Mouse (Mus musculus): Measurements from ENCODE around the gene Uncx.

GRCm38 (mm10) chr5:139493690-139494089, 49.6 kb upstream of the Uncx start:
- TF ChIP-seq IRF4 (IDR thresholded peaks at IDR 0.05; ENCODE audit: low read depth, low read length), result no peak
- no peak for TF ChIP-seq NRF1 (IDR thresholded peaks at IDR 0.05; ENCODE audit: low read depth, low read length)
- TF ChIP-seq HCFC1 (IDR thresholded peaks at IDR 0.05; ENCODE audit: low read depth, low read length), result no peak

All from CH12.LX (cell line).